Mouse (Mus musculus): ENCODE data around the gene Gm10577.

DNA sequence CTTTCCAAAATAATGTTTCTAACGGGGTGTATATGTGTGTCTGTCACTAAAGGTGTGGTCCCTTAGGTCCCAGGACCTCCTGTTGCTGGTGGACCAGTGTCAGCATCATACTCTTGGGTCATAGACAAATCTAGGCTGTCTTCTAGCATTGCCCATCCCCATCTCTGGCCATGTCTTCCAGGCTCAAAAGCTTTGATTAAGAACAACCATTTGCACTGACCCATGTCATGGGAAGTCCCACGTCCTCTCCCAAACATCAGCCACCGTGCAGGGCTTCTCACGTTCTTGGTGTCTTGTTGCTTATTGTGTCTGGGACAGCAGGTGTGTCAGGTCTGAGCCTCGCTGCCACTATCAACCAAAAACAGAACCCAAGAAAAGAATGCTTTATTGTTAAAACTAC, 24.9 kb downstream of the Gm10577 start:
- TF ChIP-seq TCF12 (IDR thresholded peaks at IDR 0.05; ENCODE audit: low read depth, low read length) (no peak), CTCF (conservative IDR thresholded peaks at IDR 0.05 in 1 of 2, IDR thresholded peaks at IDR 0.05 in 1 of 2; ENCODE audit: low read depth in 2 of 2, low read length in 2 of 2) (no peak), TBP (conservative IDR thresholded peaks at IDR 0.05; ENCODE audit: low read depth, low read length) (no peak), NELFE (IDR thresholded peaks at IDR 0.05; ENCODE audit: low read depth, low read length) (no peak)

Data from CH12.LX (cell line).